Mouse (Mus musculus) brown adipose tissue, adult 24 weeks (tissue): ENCODE results near the gene Otop2. TPM values are rescaled to one million over a fixed set of nuclear protein-coding genes. Genes with fewer than 3 reads are reported as not detected.

ENCODE experiments used
- H3K27ac ChIP-seq: fragments of 200-500 bp; replicated peaks from 2 replicates; pipeline ENCODE4 v1.5.1; 2012; ENCODE audit warnings: low read depth, mild to moderate bottlenecking, low read length
- H3K4me1 ChIP-seq: fragments of 200-500 bp; 2 replicates; pipeline ENCODE4 v1.6.1; 2012; ENCODE audit warnings: low read length, mixed read lengths; ENCODE audit not compliant: control insufficient read depth, insufficient read depth, insufficient read length
- H3K4me3 ChIP-seq: fragments of 200-500 bp; 2 replicates; pipeline ENCODE4 v1.5.1; 2012; ENCODE audit warnings: low read depth, mild to moderate bottlenecking, low read length, moderate library complexity; ENCODE audit not compliant: insufficient read depth
- polyA plus RNA-seq: library from polyadenylated mRNA; stranded (reverse); fragments of >200 nt; gene quantifications from 2 replicates; pipeline ENCODE4 v1.2.4, GENCODE M21; 2012; ENCODE audit not compliant: missing spikeins, insufficient read depth, insufficient read length

The Otop2 gene
- polyA plus RNA-seq, 1 experiment: not detected

DNA sequence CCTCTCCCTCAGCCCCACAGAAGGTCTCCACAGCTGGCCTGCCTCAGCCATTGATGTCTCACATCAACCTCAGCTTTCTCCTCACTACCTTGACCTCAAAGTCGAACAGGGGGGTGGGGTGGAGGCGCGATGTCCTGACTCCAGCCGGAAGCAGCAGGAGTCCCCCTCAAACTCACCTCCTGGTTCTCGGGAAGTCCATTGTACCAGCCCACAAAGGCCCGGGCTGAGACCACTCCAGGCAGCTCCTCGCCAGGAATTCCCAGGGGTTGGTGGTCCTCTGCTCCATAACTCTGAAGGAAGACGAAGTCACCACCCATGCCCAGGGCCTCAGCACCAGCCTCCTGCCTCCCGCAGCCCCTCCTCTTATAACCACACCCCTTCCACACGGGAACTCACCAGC is 35.5 kb upstream of the Otop2 start:
- Histone ChIP-seq H3K4me1 (no peaks in the 10 kb centered on the region), H3K27ac (no peak overlapping the region), H3K4me3 (no peak overlapping the region)

DNA sequence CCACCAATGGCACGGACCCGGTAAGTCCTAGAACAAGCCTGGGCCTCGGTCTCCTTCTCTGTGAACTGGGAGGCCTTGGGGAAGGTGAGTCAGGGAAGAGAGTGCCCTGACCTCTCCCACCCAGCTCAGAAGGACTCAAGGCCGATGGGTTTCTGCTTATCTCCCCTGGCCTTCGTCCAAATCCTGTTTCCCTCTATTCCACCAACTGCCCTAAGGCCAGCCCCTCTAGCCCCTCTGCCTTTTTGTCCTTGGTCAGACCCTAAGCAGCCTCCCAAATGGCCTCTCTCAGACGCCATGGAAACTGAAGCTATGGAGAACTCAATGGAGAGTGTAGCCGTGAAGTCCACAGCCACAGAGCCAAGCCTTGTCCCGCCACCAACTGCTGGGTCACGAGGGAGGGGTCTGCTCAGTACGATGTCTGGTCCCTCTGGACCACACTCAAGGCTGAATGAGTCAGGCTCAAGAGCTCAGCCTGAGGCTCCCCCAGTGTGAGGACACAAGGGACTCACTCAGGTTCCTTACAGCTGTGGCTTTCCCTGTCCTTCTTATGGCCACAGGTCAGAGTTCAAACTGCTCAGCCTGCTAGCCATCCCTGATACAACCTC is 34.0 kb upstream of the Otop2 start:
- no peak overlapping the region for H3K4me3 ChIP-seq
- H3K27ac ChIP-seq: no peak overlapping the region
- no peaks in the 10 kb centered on the region; the same call in 1 of the 2 replicates for H3K4me1 ChIP-seq

DNA sequence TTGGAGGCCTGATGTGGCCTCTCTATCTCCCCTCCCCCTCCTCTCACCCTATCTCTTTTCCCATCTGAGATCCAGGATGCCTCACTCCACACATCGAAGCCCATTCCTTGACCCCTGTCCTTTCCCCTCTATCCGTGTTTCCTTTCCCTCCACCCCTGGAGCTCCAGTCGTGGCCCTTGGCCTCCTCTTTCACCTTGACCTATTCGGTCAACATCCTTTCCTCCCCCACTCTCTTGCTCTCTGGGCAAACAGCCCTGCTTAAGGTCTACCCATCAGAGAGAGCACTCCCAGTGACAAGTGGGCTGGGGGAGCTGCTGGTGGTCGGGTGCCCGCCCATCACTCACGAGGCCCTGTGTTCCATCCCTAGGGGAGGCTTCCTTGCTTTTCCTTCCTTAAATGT is 33.2 kb upstream of the Otop2 start:
- no peaks in the 10 kb centered on the region; the same call in 1 of the 2 replicates for H3K4me1 ChIP-seq
- no peak overlapping the region for H3K4me3 ChIP-seq

DNA sequence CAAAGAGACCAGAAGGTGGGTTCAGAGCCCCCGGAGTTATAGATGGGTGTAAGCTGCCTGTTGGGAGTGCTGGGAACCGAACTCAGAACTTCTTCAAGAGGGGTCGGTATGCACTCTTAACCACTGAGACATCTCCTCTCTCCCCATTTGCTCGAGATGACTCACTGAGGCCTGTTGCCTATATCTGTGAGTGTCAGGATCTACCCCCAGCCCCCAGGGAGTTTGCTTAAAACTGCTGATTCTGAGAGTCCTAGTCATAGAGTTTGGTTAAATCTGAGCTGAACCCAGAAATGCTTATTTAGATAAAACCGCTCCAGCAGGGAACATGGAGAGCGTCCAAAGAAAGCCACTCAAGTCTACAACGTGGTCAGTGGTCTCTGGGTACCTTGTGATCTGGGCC is 32.8 kb upstream of the Otop2 start:
- H3K4me3 ChIP-seq: no peak overlapping the region
- no peaks in the 10 kb centered on the region; the same call in 1 of the 2 replicates for H3K4me1 ChIP-seq
- H3K27ac ChIP-seq: no peak overlapping the region

More for the DNA sequence above, 33.2 kb upstream of the Otop2 start:
- no peak overlapping the region for H3K27ac ChIP-seq

DNA sequence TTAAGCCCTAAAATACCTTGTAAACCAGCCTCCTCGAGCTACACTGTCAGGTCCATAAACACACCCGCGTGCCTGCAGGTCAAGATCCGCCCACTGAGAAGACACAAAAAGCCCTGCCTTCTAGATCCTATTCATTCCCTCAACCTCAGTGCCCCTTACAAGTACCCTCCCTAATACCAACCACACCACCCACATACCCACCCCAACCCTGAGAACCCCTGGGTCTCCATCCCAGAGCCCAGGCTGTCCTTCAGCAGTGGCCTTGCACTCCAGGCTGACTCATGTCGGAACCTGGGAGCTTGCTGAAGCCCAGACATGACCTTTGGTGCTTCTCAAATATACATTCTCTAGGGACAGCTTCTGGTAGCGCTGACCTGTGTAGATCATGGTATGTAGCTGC is 32.2 kb upstream of the Otop2 start:
- Histone ChIP-seq H3K4me3 (no peak overlapping the region), H3K4me1 (no peaks in the 10 kb centered on the region; the same call in 1 of the 2 replicates), H3K27ac (no peak overlapping the region)

DNA sequence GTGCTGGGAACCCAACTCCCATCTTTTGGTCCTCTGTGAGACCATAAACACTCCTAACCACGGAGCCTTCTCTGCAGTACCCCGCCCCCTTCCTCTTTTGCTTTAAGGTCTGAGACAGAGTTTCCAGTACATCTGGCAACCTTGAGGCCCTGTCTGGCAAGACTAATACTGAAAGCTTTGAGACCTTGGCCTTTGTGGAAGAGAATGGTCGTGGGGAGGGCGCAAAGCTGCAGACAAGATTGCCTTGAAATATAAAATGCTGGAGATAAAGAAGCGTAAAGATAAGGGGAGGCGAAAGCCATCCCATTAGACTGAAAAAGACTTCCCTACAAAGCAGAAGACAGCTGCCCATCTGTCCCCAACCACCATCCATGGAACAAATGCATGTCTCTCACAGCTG is 31.5 kb upstream of the Otop2 start:
- Histone ChIP-seq H3K27ac (no peak overlapping the region), H3K4me3 (no peak overlapping the region)

DNA sequence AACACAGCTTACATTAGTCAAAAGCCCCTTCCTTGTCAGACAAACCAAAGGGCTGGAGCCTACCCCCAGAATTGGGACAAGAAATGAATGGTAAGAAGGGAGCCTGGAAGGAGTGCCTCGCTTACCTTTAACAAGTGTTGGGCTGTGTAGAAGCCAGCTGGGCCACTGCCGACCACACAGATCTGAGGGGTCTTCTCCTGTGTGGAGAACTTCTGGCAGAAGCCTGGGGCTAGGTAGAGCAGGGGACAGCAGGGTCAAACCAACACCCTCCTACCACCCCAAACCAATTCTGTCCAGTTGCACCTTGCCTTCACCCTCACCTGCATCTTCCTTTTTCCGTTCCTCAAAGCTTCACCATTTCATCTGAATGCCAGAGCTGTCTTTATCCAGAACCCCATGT is 31.0 kb upstream of the Otop2 start:
- peak overlapping the region; percentile 63; the same call in 1 of the 2 replicates for H3K4me3 ChIP-seq
- H3K27ac ChIP-seq: no peak overlapping the region
- no peaks in the 10 kb centered on the region; the same call in 1 of the 2 replicates for H3K4me1 ChIP-seq

More for the DNA sequence above, 31.5 kb upstream of the Otop2 start:
- H3K4me1 ChIP-seq: no peaks in the 10 kb centered on the region; the same call in 1 of the 2 replicates

DNA sequence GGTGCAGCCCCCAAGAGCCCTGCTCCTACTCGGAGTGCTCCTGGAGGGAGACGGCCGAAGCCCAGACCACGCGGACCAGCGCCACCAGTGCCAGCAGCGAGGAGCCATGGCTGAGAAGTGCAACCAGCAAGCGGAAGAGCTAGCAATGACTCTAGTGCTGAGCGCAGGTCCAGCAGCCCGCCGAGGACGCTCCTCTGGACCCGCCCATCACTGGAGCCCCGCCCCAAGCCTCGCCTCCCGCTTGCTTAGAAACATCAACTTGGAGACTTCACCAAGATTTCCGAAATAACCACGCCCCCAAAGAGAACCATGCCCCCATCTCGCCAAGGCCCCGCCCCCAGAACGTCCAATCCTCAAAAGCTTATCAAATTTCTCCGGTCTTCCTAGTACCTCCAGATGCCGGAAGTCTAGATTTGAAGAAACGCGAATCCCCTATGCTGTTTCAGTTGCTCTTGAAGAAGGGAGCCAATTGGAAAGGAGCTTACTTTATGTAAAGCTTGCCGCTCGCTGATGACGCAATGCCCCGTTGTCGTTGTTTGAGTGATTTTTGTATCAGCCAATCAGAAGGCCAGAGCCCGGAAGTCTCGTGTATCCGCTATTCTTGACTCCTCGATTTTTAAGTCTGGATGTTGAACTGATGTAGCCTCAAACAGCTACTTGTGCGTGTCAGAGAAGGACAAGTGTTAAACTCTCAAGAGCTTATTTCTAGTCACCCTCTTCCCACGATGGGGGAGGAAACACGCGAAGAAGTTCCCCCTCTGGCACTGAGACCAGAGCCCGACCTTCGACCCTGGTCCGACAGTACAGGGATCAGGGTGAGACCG is 30.0 kb upstream of the Otop2 start, which contains the start of gene Fdxr:
Fdxr (minus strand) TSS at position 271 of the 824 bp plus-strand sequence.
- peak within 1 kb of the TSS; percentile 93 for H3K27ac ChIP-seq
- no peaks in the 10 kb centered on the region; the same call in 1 of the 2 replicates for H3K4me1 ChIP-seq
- peak within 1 kb of the TSS; percentile 89 for H3K4me3 ChIP-seq

DNA sequence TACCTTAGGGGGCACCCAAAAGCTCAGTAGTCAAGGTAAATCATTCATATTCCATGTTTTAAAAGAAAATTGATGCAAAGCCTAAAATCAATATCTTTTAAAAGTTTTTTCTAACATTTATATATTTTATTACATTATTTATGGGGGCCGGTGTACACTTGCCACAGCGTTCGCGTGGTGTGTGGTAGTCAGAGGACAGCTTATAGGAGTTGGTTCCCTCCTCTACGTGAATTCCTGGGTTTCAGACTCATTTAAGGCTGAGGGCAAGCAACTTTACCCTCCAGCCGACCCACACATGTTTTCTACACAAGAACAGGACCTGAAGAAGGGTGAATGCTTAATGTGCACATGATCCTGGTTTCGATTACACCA is 29.4 kb upstream of the Otop2 start:
- peak overlapping the region; percentile 89 for H3K4me3 ChIP-seq
- peaks cover 3% of the 10 kb centered on the region; the same call in 1 of the 2 replicates for H3K4me1 ChIP-seq
- H3K27ac ChIP-seq: peak overlapping the region; percentile 93

DNA sequence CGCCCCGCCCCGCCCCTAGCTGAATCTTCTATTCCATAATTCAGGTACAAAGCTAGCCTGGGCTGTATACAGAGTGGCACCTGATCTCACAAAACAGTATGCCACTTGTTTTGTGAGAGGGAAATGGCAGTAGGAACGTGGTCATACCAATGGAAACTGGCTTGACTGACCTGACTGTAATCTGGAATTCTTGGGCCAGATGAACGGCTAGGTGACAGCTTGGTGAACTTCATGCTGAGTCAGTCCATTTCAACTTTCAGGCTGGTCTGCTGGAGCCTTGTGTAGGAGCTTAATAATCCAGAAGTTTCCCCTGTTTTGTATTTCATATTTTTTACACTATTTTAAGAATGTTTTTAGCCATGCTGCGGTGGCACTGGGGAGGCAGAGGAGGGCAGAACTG is 28.8 kb upstream of the Otop2 start:
- Histone ChIP-seq H3K4me1 (peaks cover 3% of the 10 kb centered on the region; the same call in 1 of the 2 replicates), H3K27ac (no peak overlapping the region), H3K4me3 (no peak overlapping the region)

DNA sequence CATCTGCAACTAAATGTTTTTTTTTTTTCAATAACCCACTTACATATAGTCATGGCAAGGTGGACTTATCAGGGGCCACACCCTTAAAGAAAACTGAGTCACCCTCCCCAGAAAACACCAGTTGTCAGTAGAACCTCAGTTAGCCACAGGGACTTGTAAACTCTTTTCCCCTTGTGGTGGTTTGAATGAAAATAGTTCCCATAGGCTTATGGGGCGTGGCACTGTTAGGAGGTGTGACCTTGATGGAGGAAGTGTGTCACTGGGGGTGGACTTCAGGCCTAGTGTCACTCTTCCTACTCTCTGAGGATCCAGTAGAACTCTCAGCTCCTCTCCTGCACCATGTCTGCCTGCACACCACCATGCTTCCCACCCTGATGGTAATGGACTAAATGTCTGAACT is 27.2 kb upstream of the Otop2 start:
- no peak overlapping the region for H3K27ac ChIP-seq
- H3K4me3 ChIP-seq: no peak overlapping the region
- H3K4me1 ChIP-seq: peaks cover 3% of the 10 kb centered on the region; the same call in 1 of the 2 replicates

DNA sequence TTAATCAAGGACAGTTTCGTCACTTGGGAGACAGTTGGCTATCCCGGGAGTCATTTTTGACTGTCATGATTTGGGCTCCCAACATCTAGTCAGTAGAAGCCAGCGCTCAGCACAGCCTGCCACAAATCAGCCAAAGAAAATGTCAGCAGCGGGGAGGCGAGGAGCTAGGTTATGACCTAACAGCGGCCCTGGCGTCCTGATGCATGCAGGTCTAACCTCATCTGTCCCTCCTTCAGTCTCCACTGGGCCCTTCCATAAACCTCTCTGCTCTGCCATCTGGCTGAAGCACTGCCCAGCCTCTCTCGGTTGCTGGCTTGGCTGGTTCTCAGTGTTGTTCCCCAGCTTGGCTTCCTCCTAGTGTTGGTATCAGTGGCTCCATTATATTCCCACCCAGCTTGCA is 24.7 kb upstream of the Otop2 start:
- no peak overlapping the region for H3K27ac ChIP-seq
- no peak overlapping the region for H3K4me3 ChIP-seq
- H3K4me1 ChIP-seq: peaks cover 3% of the 10 kb centered on the region; the same call in 1 of the 2 replicates

DNA sequence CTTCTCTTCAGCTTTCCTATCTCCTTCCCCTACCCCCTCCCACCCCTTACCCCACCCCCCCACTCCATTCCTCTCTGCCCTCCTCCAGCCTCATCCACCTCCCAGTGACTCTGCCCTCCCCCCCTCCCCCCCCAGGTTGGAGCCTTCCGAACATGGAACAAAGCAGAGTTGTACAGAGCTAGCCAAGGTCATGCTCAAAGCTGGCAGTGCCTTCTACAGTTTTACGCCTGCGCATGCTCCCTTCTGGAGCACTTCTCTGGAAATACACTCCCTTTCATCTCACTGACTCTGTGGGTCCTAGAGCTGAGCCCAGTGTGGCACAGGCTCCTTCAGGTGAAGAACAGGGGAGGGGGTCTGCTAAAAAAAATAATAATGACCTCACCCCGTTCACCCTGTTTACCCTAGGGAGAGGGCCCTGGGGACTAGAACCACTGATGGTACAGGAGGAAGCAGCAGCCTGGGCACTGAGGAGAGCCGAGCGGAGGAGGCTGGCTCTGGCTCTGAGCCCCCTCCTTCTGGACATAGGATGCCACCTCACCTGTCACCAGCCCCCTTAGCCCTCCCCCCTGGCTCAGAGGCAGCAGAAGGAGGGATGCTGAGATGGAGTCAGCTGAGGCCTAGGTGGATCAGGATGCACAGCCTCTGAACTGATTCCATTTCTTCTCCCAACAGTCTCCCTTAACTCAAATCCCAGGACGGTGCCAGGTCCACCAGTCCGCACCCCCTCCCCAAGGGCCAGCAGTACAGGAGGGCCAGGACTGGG is 24.1 kb upstream of the Otop2 start:
- 0 out of 2 replicates have a peak, but pooled peaks cover 3% of the 10 kb centered on the region for H3K4me1 ChIP-seq
- no peak overlapping the region for H3K4me3 ChIP-seq
- no peak overlapping the region for H3K27ac ChIP-seq

DNA sequence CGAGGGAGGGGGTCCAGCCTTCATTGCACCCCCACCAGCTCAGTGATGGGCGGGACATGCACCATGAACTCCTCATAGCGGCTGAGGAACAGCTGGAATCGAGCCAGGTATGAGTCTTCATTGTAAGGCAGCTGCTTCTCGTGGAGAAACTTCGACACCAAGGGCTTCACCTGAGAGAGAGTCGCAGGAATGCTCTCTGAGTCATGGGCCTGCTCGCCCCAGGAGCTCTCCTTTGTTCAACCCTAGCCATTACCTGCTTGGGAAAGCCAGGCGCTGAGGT is 23.5 kb upstream of the Otop2 start:
- Histone ChIP-seq H3K4me3 (no peak overlapping the region), H3K27ac (no peak overlapping the region), H3K4me1 (0 out of 2 replicates have a peak, but pooled peaks cover 3% of the 10 kb centered on the region)
